Mouse (Mus musculus) limb, embryonic 10.5 days (tissue): Measurements from ENCODE around the gene Ltbp1. TPM values are rescaled to one million over a fixed set of nuclear protein-coding genes. Genes with fewer than 3 reads are reported as not detected.

ENCODE experiments used
- DNase-seq: peaks from one replicate; pipeline ENCODE4 v3.0.0-alpha.2; 2017; ENCODE audit warnings: low spot score
- H3K27ac ChIP-seq: fragments of 300-500 bp; sonication (generic); 2 replicates; pipeline ENCODE4 v1.5.1; 2016; ENCODE audit warnings: mild to moderate bottlenecking
- H3K27me3 ChIP-seq: fragments of 300-500 bp; sonication (generic); 2 replicates; pipeline ENCODE4 v1.6.1; 2016; ENCODE audit warnings: low read depth, mild to moderate bottlenecking; ENCODE audit not compliant: poor library complexity, severe bottlenecking
- H3K36me3 ChIP-seq: fragments of 300-500 bp; sonication (generic); 2 replicates; pipeline ENCODE4 v1.6.1; 2016; ENCODE audit warnings: mild to moderate bottlenecking, moderate library complexity
- H3K4me1 ChIP-seq: fragments of 300-500 bp; sonication (generic); 2 replicates; pipeline ENCODE4 v1.6.1; 2016
- H3K4me3 ChIP-seq: fragments of 300-500 bp; sonication (generic); 2 replicates; pipeline ENCODE4 v1.5.1; 2016; ENCODE audit warnings: mild to moderate bottlenecking, moderate library complexity
- H3K9me3 ChIP-seq: fragments of 300-500 bp; sonication (generic); replicated peaks from 2 replicates; pipeline ENCODE4 v1.6.1; 2016; ENCODE audit warnings: mild to moderate bottlenecking
- WGBS: fragments of 180-500 bp; shearing (Covaris S2); methylation state at CpG from one replicate; pipeline ENCODE4 v1.1.7; 2016; 5-methylcytosine and 5-hydroxymethylcytosine counted together
- polyA plus RNA-seq: library from polyadenylated mRNA; unstranded; fragments of >200 nt; fragmentation: Nextera tagmentation; extraction: Ambion mirVana; gene quantifications from 2 replicates; pipeline ENCODE4 v1.2.1, GENCODE M21; 2016

The Ltbp1 gene
- polyA plus RNA-seq, 1 experiment from 2014 or later = 16.4 TPM

GRCm38 (mm10) chr17:74984071-74984470 is 21.3 kb upstream of the Ltbp1 start:
- WGBS = 84% methylated on average over 1 of the region's 1 CpGs

GRCm38 (mm10) chr17:74984681-74985080 is 20.7 kb upstream of the Ltbp1 start:
- DNase-seq = no peak
- H3K36me3 ChIP-seq = no peaks in the 10 kb centered on the region
- no peak overlapping the region for H3K4me3 ChIP-seq
- H3K27me3 ChIP-seq = no peaks in the 10 kb centered on the region
- H3K4me1 ChIP-seq = peaks cover 12% of the 10 kb centered on the region
- no peaks in the 10 kb centered on the region for H3K9me3 ChIP-seq
- no peak overlapping the region for H3K27ac ChIP-seq

More at GRCm38 (mm10) chr17:74984071-74984470, 21.3 kb upstream of the Ltbp1 start:
- Histone ChIP-seq H3K27me3 (no peaks in the 10 kb centered on the region), H3K9me3 (no peaks in the 10 kb centered on the region), H3K27ac (no peak overlapping the region), H3K4me1 (peaks cover 12% of the 10 kb centered on the region), H3K4me3 (no peak overlapping the region), H3K36me3 (no peaks in the 10 kb centered on the region)
- DNase-seq = no peak

- H3K9me3 ChIP-seq = no peaks in the 10 kb centered on the region
- WGBS = 73% methylated on average over 1 of the region's 1 CpGs
- H3K4me3 ChIP-seq = no peak overlapping the region
- H3K27ac ChIP-seq = peak overlapping the region; percentile 61; the same call in 1 of the 2 replicates
- no peak for DNase-seq
- no peaks in the 10 kb centered on the region for H3K36me3 ChIP-seq
- H3K27me3 ChIP-seq = no peaks in the 10 kb centered on the region
- peaks cover 16% of the 10 kb centered on the region for H3K4me1 ChIP-seq
These were observed 18.3 kb upstream of the Ltbp1 start for GRCm38 (mm10) chr17:74987067-74987466.

GRCm38 (mm10) chr17:74989691-74990090 is 15.7 kb upstream of the Ltbp1 start:
- no peak overlapping the region for H3K4me3 ChIP-seq
- no peak for DNase-seq
- H3K36me3 ChIP-seq = no peaks in the 10 kb centered on the region
- no peaks in the 10 kb centered on the region for H3K9me3 ChIP-seq
- no peak overlapping the region for H3K27ac ChIP-seq
- H3K4me1 ChIP-seq = peaks cover 34% of the 10 kb centered on the region
- WGBS = 96% methylated on average over 4 of the region's 4 CpGs
- H3K27me3 ChIP-seq = no peaks in the 10 kb centered on the region

- no peak overlapping the region for H3K4me3 ChIP-seq
- peaks cover 42% of the 10 kb centered on the region for H3K4me1 ChIP-seq
- no peaks in the 10 kb centered on the region for H3K9me3 ChIP-seq
- H3K27me3 ChIP-seq = no peaks in the 10 kb centered on the region
- 71% methylated on average over 3 of the region's 3 CpGs for WGBS
- DNase-seq = no peak
- H3K27ac ChIP-seq = no peak overlapping the region
- no peaks in the 10 kb centered on the region for H3K36me3 ChIP-seq
These were observed 14.8 kb upstream of the Ltbp1 start for GRCm38 (mm10) chr17:74990561-74990960.

- Histone ChIP-seq H3K27ac (peak overlapping the region; percentile 91), H3K36me3 (no peaks in the 10 kb centered on the region), H3K9me3 (no peaks in the 10 kb centered on the region), H3K4me3 (peak overlapping the region; percentile 45), H3K4me1 (peaks cover 34% of the 10 kb centered on the region), H3K27me3 (no peaks in the 10 kb centered on the region)
- DNase-seq = peak; percentile 89
- 3% methylated on average over 26 of the region's 26 CpGs for WGBS
These were observed 11.4 kb upstream of the Ltbp1 start for GRCm38 (mm10) chr17:74993726-74994581.

- no peaks in the 10 kb centered on the region for H3K27me3 ChIP-seq
- WGBS = under 1% methylated on average over 4 of the region's 4 CpGs
- H3K36me3 ChIP-seq = no peaks in the 10 kb centered on the region
- peak overlapping the region; percentile 91 for H3K27ac ChIP-seq
- H3K9me3 ChIP-seq = no peaks in the 10 kb centered on the region
- peak; percentile 56 for DNase-seq
- H3K4me3 ChIP-seq = peak overlapping the region; percentile 45
- H3K4me1 ChIP-seq = peaks cover 34% of the 10 kb centered on the region
These were observed 10.8 kb upstream of the Ltbp1 start for GRCm38 (mm10) chr17:74994582-74994893.

GRCm38 (mm10) chr17:74995266-74995665 is 10.1 kb upstream of the Ltbp1 start:
- Histone ChIP-seq H3K36me3 (no peaks in the 10 kb centered on the region), H3K9me3 (no peaks in the 10 kb centered on the region), H3K4me1 (peaks cover 34% of the 10 kb centered on the region), H3K27ac (peak overlapping the region; percentile 91), H3K4me3 (peak overlapping the region; percentile 45), H3K27me3 (no peaks in the 10 kb centered on the region)
- DNase-seq = peak; percentile 49
- WGBS = 32% methylated on average over 3 of the region's 3 CpGs

GRCm38 (mm10) chr17:75000066-75000465 is 5.3 kb upstream of the Ltbp1 start:
- no peaks in the 10 kb centered on the region for H3K9me3 ChIP-seq
- no peak overlapping the region for H3K4me3 ChIP-seq
- H3K27ac ChIP-seq = no peak overlapping the region; the same call in 1 of the 2 replicates
- H3K4me1 ChIP-seq = peaks cover 19% of the 10 kb centered on the region
- 83% methylated on average over 2 of the region's 2 CpGs for WGBS
- H3K27me3 ChIP-seq = no peaks in the 10 kb centered on the region
- no peak for DNase-seq
- no peaks in the 10 kb centered on the region for H3K36me3 ChIP-seq

GRCm38 (mm10) chr17:75004820-75005219 is 548 bp upstream of the Ltbp1 start:
- under 1% methylated on average over 11 of the region's 11 CpGs for WGBS
- H3K9me3 ChIP-seq = no peaks in the 10 kb centered on the region
- no peaks in the 10 kb centered on the region for H3K27me3 ChIP-seq
- peak; percentile 93 for DNase-seq
- peaks cover 28% of the 10 kb centered on the region for H3K4me1 ChIP-seq
- peaks cover 10% of the 10 kb centered on the region; the same call in 1 of the 2 replicates for H3K36me3 ChIP-seq
- peak overlapping the region; percentile 98 for H3K27ac ChIP-seq
- peak overlapping the region; percentile 98 for H3K4me3 ChIP-seq

GRCm38 (mm10) chr17:75005685-75006680 is 615 bp downstream of the Ltbp1 start:
- Histone ChIP-seq H3K4me1 (peaks cover 28% of the 10 kb centered on the region), H3K27ac (peak overlapping the region; percentile 98), H3K36me3 (peaks cover 14% of the 10 kb centered on the region; the same call in 1 of the 2 replicates), H3K4me3 (peak overlapping the region; percentile 98), H3K9me3 (no peaks in the 10 kb centered on the region), H3K27me3 (no peaks in the 10 kb centered on the region)
- under 1% methylated on average over 94 of the region's 94 CpGs for WGBS
- peak; percentile 83 for DNase-seq

- Histone ChIP-seq H3K27me3 (no peaks in the 10 kb centered on the region), H3K4me3 (no peak overlapping the region), H3K27ac (no peak overlapping the region), H3K9me3 (no peaks in the 10 kb centered on the region), H3K36me3 (peaks cover 21% of the 10 kb centered on the region), H3K4me1 (peaks cover 39% of the 10 kb centered on the region)
- WGBS = 76% methylated on average over 6 of the region's 6 CpGs
- DNase-seq = no peak
These were observed 5.6 kb downstream of the Ltbp1 start for GRCm38 (mm10) chr17:75010955-75011354.

- Histone ChIP-seq H3K9me3 (no peaks in the 10 kb centered on the region), H3K27ac (no peak overlapping the region), H3K4me3 (no peak overlapping the region), H3K4me1 (peaks cover 30% of the 10 kb centered on the region), H3K27me3 (no peaks in the 10 kb centered on the region), H3K36me3 (peaks cover 28% of the 10 kb centered on the region)
- 64% methylated on average over 4 of the region's 4 CpGs for WGBS
- no peak for DNase-seq
These were observed 7.8 kb downstream of the Ltbp1 start for GRCm38 (mm10) chr17:75013211-75013610.
